Mouse (Mus musculus): ENCODE results near the gene Wnt5b. TPM values are rescaled to one million over a fixed set of nuclear protein-coding genes. Genes with fewer than 3 reads are reported as not detected.

The Wnt5b gene
- polyA plus RNA-seq, 1 experiment from 2014 or later, result 2.3 TPM

DNA sequence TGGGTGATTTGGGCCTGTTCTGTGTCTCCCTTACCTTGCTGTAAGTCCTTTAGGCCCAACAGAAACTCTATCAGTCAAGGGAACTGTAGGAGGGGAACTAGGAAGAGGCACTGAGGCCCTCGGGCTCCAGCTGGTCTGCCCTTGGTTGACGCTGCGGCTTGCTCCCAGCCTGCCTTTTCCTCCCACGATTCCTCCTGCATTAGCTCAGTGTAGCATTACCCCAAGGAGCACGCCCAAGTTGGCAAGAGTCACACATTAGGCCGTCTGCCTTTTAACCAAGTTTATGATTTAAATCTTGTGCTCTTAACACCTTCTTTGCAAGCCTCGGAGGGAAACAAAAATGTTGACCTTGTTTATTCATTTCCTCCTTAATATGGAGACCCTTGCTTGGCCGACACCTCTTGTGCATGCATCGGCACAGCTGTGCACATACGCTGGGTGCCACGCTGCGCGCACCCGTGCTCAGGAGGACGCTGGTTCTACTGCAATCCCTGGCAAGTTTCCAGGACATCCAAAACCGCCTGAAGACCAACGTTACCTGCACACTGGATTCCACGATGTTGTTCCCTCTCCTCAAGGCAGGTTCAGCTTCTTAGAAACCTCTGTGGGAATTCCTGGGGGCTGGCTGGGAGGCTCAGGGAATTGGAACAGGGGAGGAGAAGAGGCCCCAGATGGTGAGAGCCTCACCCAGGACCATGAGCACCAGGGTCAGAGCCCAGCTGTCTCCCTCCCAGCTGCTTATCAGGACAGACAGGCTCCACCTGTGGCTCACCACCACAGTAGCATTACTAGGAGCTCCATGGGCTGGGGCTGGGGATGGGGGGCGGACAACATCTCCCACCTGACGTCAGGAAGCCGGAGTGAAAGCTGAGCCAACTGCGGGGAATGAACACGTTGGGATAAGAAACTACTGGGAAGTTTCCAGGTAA lies 21.6 kb upstream of the Wnt5b start:
- 91% methylated on average over 23 of the region's 23 CpGs for WGBS
- no peak overlapping the region for H3K9ac ChIP-seq
- no peak overlapping the region for H3K27ac ChIP-seq
- no peak overlapping the region for H3K4me3 ChIP-seq
- H3K9me3 ChIP-seq, result no peaks in the 10 kb centered on the region
- no peaks in the 10 kb centered on the region for H3K4me1 ChIP-seq
- no peak overlapping the region for H3K4me2 ChIP-seq
- no peak for ATAC-seq (replicated peaks)
- H3K27me3 ChIP-seq (replicated peaks), result no peaks in the 10 kb centered on the region
- no peaks in the 10 kb centered on the region for H3K36me3 ChIP-seq (replicated peaks)

DNA sequence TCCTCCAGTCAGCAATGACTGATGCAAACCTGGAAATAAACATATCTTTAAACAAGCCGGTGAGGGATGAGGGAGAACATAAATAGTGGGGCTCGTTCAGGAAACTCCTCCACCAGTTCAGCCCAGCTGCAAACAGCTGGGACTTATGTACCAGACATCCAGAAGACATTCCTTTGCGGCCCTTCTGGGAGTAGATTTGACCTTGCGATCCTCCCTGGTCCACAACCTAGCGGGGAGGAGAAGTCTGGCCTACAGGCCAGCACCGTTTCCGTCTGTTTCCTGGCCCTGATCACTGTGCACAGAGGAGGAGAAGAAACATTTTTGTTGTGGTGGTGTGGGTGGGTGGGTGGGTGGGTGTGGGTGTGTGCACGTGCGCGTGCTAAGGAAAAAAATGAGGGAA lies 18.4 kb upstream of the Wnt5b start:
- H3K9me3 ChIP-seq, result no peaks in the 10 kb centered on the region
- H3K27me3 ChIP-seq (replicated peaks), result no peaks in the 10 kb centered on the region
- H3K9ac ChIP-seq, result no peak overlapping the region
- H3K36me3 ChIP-seq (replicated peaks), result no peaks in the 10 kb centered on the region
- WGBS, result 90% methylated on average over 10 of the region's 10 CpGs
- H3K4me3 ChIP-seq, result no peak overlapping the region
- no peak for ATAC-seq (replicated peaks)
- no peak overlapping the region for H3K27ac ChIP-seq
- no peak overlapping the region for H3K4me2 ChIP-seq
- no peaks in the 10 kb centered on the region for H3K4me1 ChIP-seq

- H3K4me3 ChIP-seq, result no peak overlapping the region
- H3K9me3 ChIP-seq, result no peaks in the 10 kb centered on the region
- no peak overlapping the region for H3K9ac ChIP-seq
- no peaks in the 10 kb centered on the region for H3K27me3 ChIP-seq (replicated peaks)
- H3K4me2 ChIP-seq, result no peak overlapping the region
- ATAC-seq (replicated peaks), result no peak
- 79% methylated on average over 7 of the region's 7 CpGs for WGBS
- no peaks in the 10 kb centered on the region for H3K36me3 ChIP-seq (replicated peaks)
- H3K27ac ChIP-seq, result no peak overlapping the region
- no peaks in the 10 kb centered on the region for H3K4me1 ChIP-seq
Measured at GRCm38 (mm10) chr6:119558855-119559254, 14.7 kb upstream of the Wnt5b start.

DNA sequence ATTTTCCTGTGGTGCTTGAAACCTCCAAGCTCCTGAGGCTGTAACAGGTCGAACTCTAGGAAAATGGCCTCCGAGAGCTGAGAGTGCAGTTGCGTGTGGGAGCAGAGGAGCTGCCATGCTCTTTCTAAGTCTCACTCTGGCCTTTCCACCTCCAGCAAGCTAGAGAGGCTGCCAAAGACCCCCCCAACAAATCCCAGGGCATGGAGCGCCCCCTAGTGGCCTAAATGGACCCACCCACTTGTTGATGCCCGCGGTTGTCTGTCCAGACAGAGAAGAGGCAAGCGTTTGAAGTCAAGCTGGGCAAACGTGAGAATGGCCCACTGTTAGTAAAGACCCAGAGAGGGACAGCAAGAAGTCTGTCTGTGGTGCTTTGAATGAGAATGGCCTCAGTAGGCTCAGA lies 10.3 kb upstream of the Wnt5b start:
- 70% methylated on average over 8 of the region's 8 CpGs for WGBS
- no peak for ATAC-seq (replicated peaks)

GRCm38 (mm10) chr6:119544518-119544864 lies 344 bp upstream of the Wnt5b start:
- H3K27me3 ChIP-seq (replicated peaks), result peaks cover 31% of the 10 kb centered on the region

More for the DNA sequence above, 10.3 kb upstream of the Wnt5b start:
- Histone ChIP-seq H3K9ac (no peak overlapping the region), H3K4me3 (no peak overlapping the region), H3K27me3 (replicated peaks) (no peaks in the 10 kb centered on the region), H3K9me3 (no peaks in the 10 kb centered on the region), H3K36me3 (replicated peaks) (no peaks in the 10 kb centered on the region), H3K27ac (no peak overlapping the region), H3K4me1 (no peaks in the 10 kb centered on the region), H3K4me2 (no peak overlapping the region)

GRCm38 (mm10) chr6:119543456-119543802 lies 718 bp downstream of the Wnt5b start:
- Histone ChIP-seq H3K9ac (peak overlapping the region; percentile 59), H3K4me3 (peak overlapping the region; percentile 74), H3K27ac (no peak overlapping the region), H3K4me2 (peak overlapping the region; percentile 96), H3K36me3 (replicated peaks) (no peaks in the 10 kb centered on the region), H3K4me1 (peaks cover 11% of the 10 kb centered on the region), H3K27me3 (replicated peaks) (peaks cover 31% of the 10 kb centered on the region), H3K9me3 (no peaks in the 10 kb centered on the region)
- under 1% methylated on average over 30 of the region's 30 CpGs for WGBS
- peak; percentile 48; the same call in 1 of the 2 replicates for ATAC-seq (replicated peaks)

More at GRCm38 (mm10) chr6:119544518-119544864, 344 bp upstream of the Wnt5b start:
- Histone ChIP-seq H3K9me3 (no peaks in the 10 kb centered on the region), H3K4me1 (peaks cover 11% of the 10 kb centered on the region), H3K9ac (peak overlapping the region; percentile 59), H3K27ac (no peak overlapping the region), H3K36me3 (replicated peaks) (no peaks in the 10 kb centered on the region), H3K4me3 (peak overlapping the region; percentile 74), H3K4me2 (peak overlapping the region; percentile 96)
- peak; percentile 48; the same call in 1 of the 2 replicates for ATAC-seq (replicated peaks)
- under 1% methylated on average over 14 of the region's 14 CpGs for WGBS

DNA sequence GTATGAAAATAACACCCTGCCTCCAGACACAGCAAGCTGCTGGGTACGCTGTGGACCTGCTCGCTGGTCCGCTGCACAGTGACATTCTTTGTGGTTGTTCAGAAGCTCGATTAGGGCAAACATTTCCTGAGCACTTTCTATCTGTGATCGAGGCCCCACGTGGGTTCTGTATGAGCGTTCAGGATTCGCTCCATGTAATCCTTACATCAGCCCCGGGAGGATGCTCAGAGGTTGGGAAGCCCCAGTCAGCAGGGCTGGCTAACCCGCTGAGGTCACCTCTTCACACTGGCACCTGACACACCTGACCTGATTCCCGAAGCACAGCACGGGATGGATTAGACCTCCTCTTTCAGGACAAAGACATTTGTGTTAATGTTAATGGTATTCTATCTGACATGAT lies 8.3 kb downstream of the Wnt5b start:
- no peak for ATAC-seq (replicated peaks)
- no peaks in the 10 kb centered on the region for H3K36me3 ChIP-seq (replicated peaks)
- no peak overlapping the region for H3K4me2 ChIP-seq
- H3K9me3 ChIP-seq, result no peaks in the 10 kb centered on the region
- H3K9ac ChIP-seq, result no peak overlapping the region
- H3K27me3 ChIP-seq (replicated peaks), result peaks cover 1% of the 10 kb centered on the region; the same call in 1 of the 2 replicates
- no peak overlapping the region for H3K4me3 ChIP-seq
- H3K27ac ChIP-seq, result no peak overlapping the region
- WGBS, result 73% methylated on average over 12 of the region's 12 CpGs
- no peaks in the 10 kb centered on the region for H3K4me1 ChIP-seq

- no peak for ATAC-seq (replicated peaks)
- no peak overlapping the region for H3K27ac ChIP-seq
- H3K27me3 ChIP-seq (replicated peaks), result no peaks in the 10 kb centered on the region
- H3K4me1 ChIP-seq, result no peaks in the 10 kb centered on the region
- no peaks in the 10 kb centered on the region for H3K9me3 ChIP-seq
- no peaks in the 10 kb centered on the region for H3K36me3 ChIP-seq (replicated peaks)
- no peak overlapping the region for H3K4me3 ChIP-seq
- H3K9ac ChIP-seq, result no peak overlapping the region
- WGBS, result 88% methylated on average over 9 of the region's 9 CpGs
- H3K4me2 ChIP-seq, result no peak overlapping the region
Measured at GRCm38 (mm10) chr6:119533170-119533709, 10.9 kb downstream of the Wnt5b start.

DNA sequence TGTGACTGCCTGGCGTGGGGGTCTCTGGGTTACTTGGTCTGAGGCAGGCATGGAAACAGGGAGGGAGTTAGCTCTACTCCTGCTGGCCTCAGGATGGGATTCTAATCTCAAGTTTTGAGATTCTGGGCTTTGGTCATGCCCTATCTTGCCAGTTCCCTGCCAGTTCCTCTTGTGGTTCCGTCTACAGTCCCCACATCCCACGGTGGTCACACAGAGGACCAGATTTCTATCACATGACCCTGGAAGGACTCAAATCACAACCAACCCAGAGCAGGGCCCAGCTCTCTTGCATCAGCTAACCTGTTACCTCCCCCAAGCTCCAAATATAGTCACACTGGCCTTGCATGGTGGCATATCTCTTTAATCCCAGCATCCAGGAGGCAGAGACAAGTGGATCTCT lies 14.5 kb downstream of the Wnt5b start:
- no peak overlapping the region for H3K9ac ChIP-seq
- 94% methylated on average over 3 of the region's 3 CpGs for WGBS

DNA sequence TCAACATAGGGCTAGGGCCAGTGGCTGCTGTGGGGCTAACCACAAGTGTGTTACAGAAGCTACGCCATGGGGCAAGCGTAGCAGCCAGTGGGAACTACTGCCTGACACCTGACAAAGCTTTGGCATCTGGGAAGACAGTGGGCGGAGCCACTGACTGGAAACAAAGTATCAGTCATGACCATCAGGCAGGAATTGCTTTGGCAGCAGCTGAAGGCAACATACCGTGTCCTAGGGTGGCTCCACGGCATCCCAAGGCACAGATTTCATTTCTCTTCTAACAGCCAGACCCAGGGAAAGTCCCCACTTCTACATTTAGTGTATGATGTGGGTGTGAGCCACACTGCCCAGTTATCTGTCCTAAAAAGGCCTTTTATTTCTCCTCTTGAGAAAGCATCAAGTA lies 17.6 kb downstream of the Wnt5b start:
- 81% methylated on average over 5 of the region's 5 CpGs for WGBS
- H3K9ac ChIP-seq, result no peak overlapping the region
- no peak overlapping the region for H3K4me3 ChIP-seq
- no peak overlapping the region for H3K4me2 ChIP-seq
- no peak overlapping the region for H3K27ac ChIP-seq
- H3K27me3 ChIP-seq (replicated peaks), result no peaks in the 10 kb centered on the region
- peaks cover 6% of the 10 kb centered on the region; the same call in 1 of the 2 replicates for H3K4me1 ChIP-seq
- H3K9me3 ChIP-seq, result no peaks in the 10 kb centered on the region
- no peak for ATAC-seq (replicated peaks)
- no peaks in the 10 kb centered on the region for H3K36me3 ChIP-seq (replicated peaks)

More for the DNA sequence above, 14.5 kb downstream of the Wnt5b start:
- Histone ChIP-seq H3K27ac (no peak overlapping the region), H3K27me3 (replicated peaks) (no peaks in the 10 kb centered on the region), H3K4me2 (no peak overlapping the region), H3K9me3 (no peaks in the 10 kb centered on the region), H3K36me3 (replicated peaks) (no peaks in the 10 kb centered on the region), H3K4me1 (no peaks in the 10 kb centered on the region), H3K4me3 (no peak overlapping the region)
- no peak for ATAC-seq (replicated peaks)

DNA sequence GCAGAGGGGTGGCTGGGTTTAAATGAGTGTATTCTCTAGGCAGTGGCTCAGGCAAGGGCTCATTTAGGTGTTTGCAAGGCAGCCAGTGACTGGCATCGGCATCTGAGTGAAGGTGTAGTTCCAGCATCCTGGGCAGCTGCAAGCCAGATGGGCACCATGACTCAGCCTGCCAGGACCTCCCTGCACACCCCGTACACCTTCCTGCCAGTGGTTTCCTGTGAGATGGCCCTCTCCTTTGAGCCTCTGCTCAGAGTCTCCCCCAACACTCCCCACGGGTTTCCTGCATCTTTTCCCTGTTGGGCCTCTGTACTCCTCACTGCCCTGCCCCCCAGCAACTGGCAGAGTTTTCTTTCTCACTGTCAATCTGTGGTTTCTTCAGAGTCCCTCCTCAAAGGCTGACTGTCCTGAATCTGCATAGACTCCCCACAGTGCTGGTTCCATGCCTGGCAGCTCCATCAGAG lies 22.2 kb downstream of the Wnt5b start:
- H3K4me2 ChIP-seq, result no peak overlapping the region
- H3K4me3 ChIP-seq, result no peak overlapping the region
- no peaks in the 10 kb centered on the region for H3K9me3 ChIP-seq
- ATAC-seq (replicated peaks), result no peak
- H3K27ac ChIP-seq, result no peak overlapping the region
- H3K36me3 ChIP-seq (replicated peaks), result no peaks in the 10 kb centered on the region
- H3K4me1 ChIP-seq, result peaks cover 6% of the 10 kb centered on the region; the same call in 1 of the 2 replicates
- no peaks in the 10 kb centered on the region for H3K27me3 ChIP-seq (replicated peaks)
- no peak overlapping the region for H3K9ac ChIP-seq
- WGBS, result 43% methylated on average over 3 of the region's 3 CpGs

DNA sequence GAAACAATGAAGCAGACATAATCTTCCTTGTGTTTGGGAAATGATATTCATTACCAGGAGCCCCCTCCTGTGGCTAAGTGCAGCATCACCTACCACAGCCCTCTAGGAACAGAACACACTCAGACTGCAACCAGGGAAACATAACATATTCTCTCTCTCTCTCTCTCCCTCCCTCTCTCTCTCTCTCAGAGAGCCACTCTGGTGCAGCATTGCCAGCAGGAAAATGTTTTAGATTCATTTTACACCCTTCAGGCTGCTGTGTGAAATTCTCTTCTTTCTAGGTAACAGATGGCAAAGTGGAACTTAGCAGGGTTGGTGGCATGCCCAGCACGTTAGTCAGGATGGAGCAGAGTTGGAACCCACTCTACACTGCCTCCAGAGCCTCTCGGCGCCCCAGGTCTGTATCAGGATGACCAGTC lies 22.7 kb downstream of the Wnt5b start:
- H3K4me1 ChIP-seq, result peaks cover 6% of the 10 kb centered on the region; the same call in 1 of the 2 replicates
- WGBS, result 70% methylated on average over 3 of the region's 3 CpGs
- no peak overlapping the region for H3K27ac ChIP-seq
- no peak overlapping the region for H3K4me2 ChIP-seq
- H3K9ac ChIP-seq, result no peak overlapping the region
- no peak for ATAC-seq (replicated peaks)
- no peaks in the 10 kb centered on the region for H3K36me3 ChIP-seq (replicated peaks)
- H3K9me3 ChIP-seq, result no peaks in the 10 kb centered on the region
- H3K4me3 ChIP-seq, result no peak overlapping the region
- no peaks in the 10 kb centered on the region for H3K27me3 ChIP-seq (replicated peaks)
